ENCODE assay signal across 24 mouse cellular contexts in the genomic region with DNA sequence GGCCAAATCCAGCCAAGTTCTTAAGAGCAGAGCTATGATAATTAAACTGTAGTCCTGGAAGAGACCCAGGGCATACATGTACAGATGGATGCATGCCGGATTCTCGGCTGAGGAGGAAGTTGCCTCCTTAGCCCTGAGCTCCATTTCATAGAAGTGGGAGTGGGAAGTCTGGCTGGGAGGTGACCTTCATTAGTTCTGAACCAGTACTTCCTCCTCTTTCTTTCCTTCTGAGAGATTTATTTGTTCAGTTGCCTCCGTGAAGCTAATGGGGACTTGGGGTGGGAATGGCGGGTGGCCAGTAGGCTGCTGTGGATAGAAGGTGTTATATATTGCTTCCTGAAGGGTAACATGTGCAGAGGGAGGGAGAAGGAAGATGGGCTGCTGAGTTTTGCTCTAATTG. TPM values are rescaled to one million over a fixed set of nuclear protein-coding genes. Genes with fewer than 3 reads are reported as not detected.
A peak's percentile ranks its signal among the peaks of the same experiment; 100 is the strongest.
DNase-seq lines count a peak whose midpoint lies in the region; ATAC-seq and TF ChIP-seq lines count a peak whose summit lies in the region.
"Had no signal": no experiment of that assay in that cellular context is flagged by ENCODE, and none has a peak within 500 bp of the region (broad histone marks: within the 10 kb centered on the region; RNA-seq: fewer than 3 reads in every experiment).

No protein-coding gene starts in this region.

- H3K27ac ChIP-seq in kidney, embryonic 16.5 days (ENCODE audit: low read length) = no peak overlapping the region
- no peak overlapping the region for H3K27ac ChIP-seq in midbrain, postnatal 0 days (ENCODE audit: low read depth, low read length)
- no peak overlapping the region for H3K27ac ChIP-seq in midbrain, embryonic 10.5 days (replicated peaks)
- H3K27ac ChIP-seq: embryonic facial prominence, embryonic 10.5 days; embryonic facial prominence, embryonic 12.5 days; forebrain, embryonic 13.5 days had no signal

- no peak overlapping the region for H3K9ac ChIP-seq in kidney, embryonic 16.5 days (replicated peaks; ENCODE audit: low read length)
- H3K9ac ChIP-seq in midbrain, postnatal 0 days (replicated peaks; ENCODE audit: low read length, poor library complexity, severe bottlenecking) = no peak overlapping the region
- H3K9ac ChIP-seq: embryonic facial prominence, embryonic 12.5 days; forebrain, embryonic 13.5 days had no signal

- peak; percentile 43; the same call in 1 of the 2 replicates for ATAC-seq in kidney, embryonic 16.5 days (ENCODE audit: low FRiP score, low TSS enrichment)
- ATAC-seq in midbrain, postnatal 0 days (ENCODE audit: low FRiP score) = no peak
- ATAC-seq: activated CD4-positive, CD25-positive, alpha-beta regulatory T cell, adult 4 months; CD4-positive, CD25-positive, alpha-beta regulatory T cell, adult 4 months; forebrain, embryonic 13.5 days; Patski had no signal

- H3K36me3 ChIP-seq in kidney, embryonic 16.5 days (ENCODE audit: insufficient read depth, low read length) = no peaks in the 10 kb centered on the region
- no peaks in the 10 kb centered on the region for H3K36me3 ChIP-seq in midbrain, postnatal 0 days (ENCODE audit: insufficient read depth, low read length)
- H3K36me3 ChIP-seq in midbrain, embryonic 10.5 days = no peaks in the 10 kb centered on the region
- H3K36me3 ChIP-seq: embryonic facial prominence, embryonic 10.5 days; embryonic facial prominence, embryonic 12.5 days; G1E had no signal

- no peaks in the 10 kb centered on the region for H3K27me3 ChIP-seq in kidney, embryonic 16.5 days (ENCODE audit: insufficient read depth, low read length)
- H3K27me3 ChIP-seq in midbrain, postnatal 0 days (ENCODE audit: insufficient read depth, low read length) = no peaks in the 10 kb centered on the region
- H3K27me3 ChIP-seq in midbrain, embryonic 10.5 days (ENCODE audit: low read depth, poor library complexity, severe bottlenecking) = no peaks in the 10 kb centered on the region
- H3K27me3 ChIP-seq: embryonic facial prominence, embryonic 12.5 days; forebrain, embryonic 13.5 days; Patski had no signal

- WGBS in kidney, embryonic 16.5 days = 14% methylated on average over 4 of the region's 4 CpGs
- 88% methylated on average over 4 of the region's 4 CpGs for WGBS in midbrain, postnatal 0 days
- WGBS in midbrain, embryonic 10.5 days = 94% methylated on average over 4 of the region's 4 CpGs

- TF ChIP-seq CTCF in midbrain, postnatal 0 days (IDR thresholded peaks at IDR 0.05) = no peak

- no peak overlapping the region for H3K4me2 ChIP-seq in kidney, embryonic 16.5 days (replicated peaks; ENCODE audit: low read depth, low read length)
- H3K4me2 ChIP-seq in midbrain, postnatal 0 days (ENCODE audit: low read depth, low read length, poor library complexity, severe bottlenecking) = no peak overlapping the region
- H3K4me2 ChIP-seq: embryonic facial prominence, embryonic 12.5 days; forebrain, embryonic 13.5 days had no signal

- 0 out of 2 replicates have a peak, but pooled peaks cover 5% of the 10 kb centered on the region for H3K4me1 ChIP-seq in kidney, embryonic 16.5 days (ENCODE audit: insufficient read depth, low read length)
- no peaks in the 10 kb centered on the region for H3K4me1 ChIP-seq in midbrain, postnatal 0 days (ENCODE audit: insufficient read depth, low read length)
- H3K4me1 ChIP-seq in midbrain, embryonic 10.5 days = no peaks in the 10 kb centered on the region
- H3K4me1 ChIP-seq: embryonic facial prominence, embryonic 10.5 days; embryonic facial prominence, embryonic 12.5 days; forebrain, embryonic 13.5 days had no signal

- DNase-seq in heart, adult 11 months = peak; percentile 57
- DNase-seq in heart, adult 9 months (ENCODE audit: low spot score in 2 of 2) = no peak
- DNase-seq in kidney, adult 18-20 months = no peak
- peak; percentile 25 for DNase-seq in kidney, postnatal 10 days
- no peak for DNase-seq in kidney, adult 11 months
- peak; percentile 4 for DNase-seq in midbrain, postnatal 0 days (ENCODE audit: low spot score)
- no peak for DNase-seq in midbrain, embryonic 10.5 days (ENCODE audit: low spot score)
- DNase-seq: adrenal gland, adult 8-10 months; adrenal gland, postnatal 14 days; adrenal gland, postnatal 36 days; B cell, adult 2 months; cerebellum, adult 11-12 months; cerebellum, adult 2 months; cerebellum, adult 9-10 months; cerebellum, postnatal 25 days had no signal

- H3K9me3 ChIP-seq in kidney, embryonic 16.5 days (ENCODE audit: low read length) = no peaks in the 10 kb centered on the region
- no peaks in the 10 kb centered on the region for H3K9me3 ChIP-seq in midbrain, postnatal 0 days (ENCODE audit: low read length)
- no peaks in the 10 kb centered on the region for H3K9me3 ChIP-seq in midbrain, embryonic 10.5 days (replicated peaks)
- H3K9me3 ChIP-seq: embryonic facial prominence, embryonic 10.5 days; embryonic facial prominence, embryonic 12.5 days; forebrain, embryonic 13.5 days had no signal

- H3K4me3 ChIP-seq in kidney, embryonic 16.5 days (ENCODE audit: low read length) = no peak overlapping the region
- H3K4me3 ChIP-seq in midbrain, postnatal 0 days (ENCODE audit: low read depth, low read length) = no peak overlapping the region
- H3K4me3 ChIP-seq in midbrain, embryonic 10.5 days = no peak overlapping the region
- H3K4me3 ChIP-seq: embryonic facial prominence, embryonic 10.5 days; embryonic facial prominence, embryonic 12.5 days; forebrain, embryonic 13.5 days had no signal

RNA-seq across cellular contexts. Expression of a gene that starts 28.1 kb away (rescaled TPM):
- polyA plus RNA-seq in kidney, embryonic 16.5 days (2015; fragmentation: Nextera tagmentation; extraction: Ambion mirVana) = 15.2 and 15.8 TPM in 2 replicates
- 3.0 and 3.4 TPM in 2 replicates for total RNA-seq in midbrain, postnatal 0 days (2014; rRNA removed)
- polyA plus RNA-seq in midbrain, postnatal 0 days (2015; fragmentation: Nextera tagmentation; extraction: Ambion mirVana) = 2.3 and 2.7 TPM in 2 replicates
- polyA plus RNA-seq in midbrain, embryonic 10.5 days (2016; fragmentation: Nextera tagmentation; extraction: Ambion mirVana) = 4.6 and 5.3 TPM in 2 replicates
- total RNA-seq: CH12.LX, G1E had no signal
- polyA plus RNA-seq: activated CD4-positive, CD25-positive, alpha-beta regulatory T cell, adult 4 months; CD4-positive, CD25-positive, alpha-beta regulatory T cell, adult 4 months; G1E; Patski had no signal

Comparison
In these comparisons a context has a peak if more than half of its experiments do, and no peak if none do; other contexts are left out.
1. DNase-seq: peak in heart, adult 11 months (single experiment), kidney, postnatal 10 days (single experiment) and midbrain, postnatal 0 days (single experiment); none in heart, adult 9 months (0 of 2), kidney, adult 18-20 months (single experiment), kidney, adult 11 months (single experiment) and midbrain, embryonic 10.5 days (single experiment).